Mouse (Mus musculus): Measurements from ENCODE around the gene Adamtsl3. TPM values are rescaled to one million over a fixed set of nuclear protein-coding genes. Genes with fewer than 3 reads are reported as not detected.

Gene Adamtsl3
- polyA plus RNA-seq, 1 experiment from 2014 or later: 1.3 TPM

DNA sequence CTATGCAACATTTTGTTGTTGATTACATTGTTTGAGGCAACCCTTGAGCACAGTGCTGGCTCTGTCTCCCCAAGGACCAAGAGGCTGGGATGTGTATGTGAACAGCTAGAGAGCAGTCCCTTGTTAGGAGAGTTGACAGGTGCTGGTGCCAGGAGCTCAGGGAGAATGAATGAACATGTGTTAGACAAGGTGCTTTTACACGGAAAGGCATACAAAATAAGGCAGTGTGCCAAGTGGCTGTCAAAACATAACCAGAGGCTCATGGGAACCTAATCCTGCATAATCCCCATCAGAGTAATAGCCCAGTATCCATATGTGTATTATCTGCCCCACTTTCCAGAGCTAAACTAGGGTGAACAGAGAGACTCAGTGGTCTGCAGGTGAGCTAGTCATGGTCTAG is 1.5 kb upstream of the Adamtsl3 start:
- H3K4me2 ChIP-seq: no peak overlapping the region
- H3K36me3 ChIP-seq: no peaks in the 10 kb centered on the region
- H3K27ac ChIP-seq: no peak overlapping the region
- H3K27me3 ChIP-seq (replicated peaks): peaks cover 45% of the 10 kb centered on the region
- WGBS: 23% methylated on average over 1 of the region's 1 CpGs
- H3K4me3 ChIP-seq (replicated peaks): no peak overlapping the region
- ATAC-seq (ENCODE audit: insufficient read depth, low FRiP score, low read depth): no peak
- H3K4me1 ChIP-seq: peaks cover 16% of the 10 kb centered on the region
- no peak overlapping the region for H3K9ac ChIP-seq
- H3K9me3 ChIP-seq: no peaks in the 10 kb centered on the region

GRCm38 (mm10) chr7:82336132-82336531 is 638 bp downstream of the Adamtsl3 start:
- ATAC-seq (ENCODE audit: insufficient read depth, low FRiP score, low read depth): no peak; the same call in 1 of the 2 replicates

GRCm38 (mm10) chr7:82338121-82338520 is 2.6 kb downstream of the Adamtsl3 start:
- no peak overlapping the region for H3K27ac ChIP-seq
- peak; percentile 28; the same call in 1 of the 2 replicates for ATAC-seq (ENCODE audit: insufficient read depth, low FRiP score, low read depth)
- H3K4me1 ChIP-seq: peaks cover 18% of the 10 kb centered on the region
- H3K4me3 ChIP-seq (replicated peaks): no peak overlapping the region
- 50% methylated on average over 9 of the region's 9 CpGs for WGBS
- no peaks in the 10 kb centered on the region for H3K36me3 ChIP-seq
- peaks cover 53% of the 10 kb centered on the region for H3K27me3 ChIP-seq (replicated peaks)
- no peak overlapping the region for H3K9ac ChIP-seq
- no peak overlapping the region for H3K4me2 ChIP-seq
- no peaks in the 10 kb centered on the region for H3K9me3 ChIP-seq

More at GRCm38 (mm10) chr7:82336132-82336531, 638 bp downstream of the Adamtsl3 start:
- Histone ChIP-seq H3K9me3 (no peaks in the 10 kb centered on the region), H3K4me3 (replicated peaks) (peak overlapping the region; percentile 50), H3K4me2 (peak overlapping the region; percentile 93), H3K27ac (no peak overlapping the region), H3K36me3 (no peaks in the 10 kb centered on the region), H3K27me3 (replicated peaks) (peaks cover 47% of the 10 kb centered on the region), H3K9ac (no peak overlapping the region), H3K4me1 (peaks cover 16% of the 10 kb centered on the region)
- under 1% methylated on average over 34 of the region's 34 CpGs for WGBS

DNA sequence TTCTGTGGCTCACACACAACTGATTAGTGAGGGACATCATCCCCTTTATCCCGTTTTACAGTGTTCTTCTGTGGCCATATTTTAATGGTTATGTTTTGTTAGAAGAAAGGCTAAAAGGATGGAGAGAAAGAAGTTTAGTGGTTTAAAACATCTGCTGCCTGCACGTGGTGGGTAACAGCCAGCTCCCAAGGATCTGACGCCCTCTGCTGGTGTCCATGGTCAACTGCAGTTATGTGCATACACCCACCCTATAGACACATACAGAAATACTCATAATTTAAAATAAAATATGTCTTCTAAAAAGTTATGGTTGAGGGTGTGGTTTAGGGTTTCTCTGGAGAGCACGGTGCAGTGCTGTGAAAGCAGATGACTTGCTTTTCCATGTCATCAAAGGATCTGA is 3.0 kb downstream of the Adamtsl3 start:
- peaks cover 52% of the 10 kb centered on the region for H3K27me3 ChIP-seq (replicated peaks)
- H3K9ac ChIP-seq: no peak overlapping the region
- no peak overlapping the region for H3K4me2 ChIP-seq
- no peak overlapping the region for H3K4me3 ChIP-seq (replicated peaks)
- no peak overlapping the region for H3K27ac ChIP-seq
- H3K4me1 ChIP-seq: peaks cover 18% of the 10 kb centered on the region
- H3K9me3 ChIP-seq: no peaks in the 10 kb centered on the region
- H3K36me3 ChIP-seq: no peaks in the 10 kb centered on the region
- no peak for ATAC-seq (ENCODE audit: insufficient read depth, low FRiP score, low read depth)
- WGBS: 67% methylated on average over 4 of the region's 4 CpGs

DNA sequence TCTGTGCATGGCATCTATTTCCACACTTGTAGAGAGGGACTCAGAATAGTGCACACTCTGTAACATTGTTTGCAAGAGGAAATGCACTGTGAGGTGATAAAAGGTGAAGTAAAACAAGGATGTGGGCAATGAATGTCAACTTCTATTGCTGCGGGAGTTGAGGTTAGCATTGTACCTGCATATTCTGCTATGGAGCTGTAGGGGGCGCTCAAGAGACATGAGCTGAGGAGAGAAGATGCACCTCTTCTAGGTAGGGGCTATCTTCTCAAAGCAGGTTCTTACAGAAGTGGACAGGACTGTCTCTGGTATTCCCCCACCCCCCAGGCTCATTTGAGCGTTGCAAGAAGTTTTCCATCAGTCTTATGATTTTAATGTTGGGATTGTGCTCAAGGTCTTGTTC is 3.7 kb downstream of the Adamtsl3 start:
- H3K4me2 ChIP-seq: no peak overlapping the region
- no peak overlapping the region for H3K4me3 ChIP-seq (replicated peaks)
- H3K9me3 ChIP-seq: no peaks in the 10 kb centered on the region
- ATAC-seq (ENCODE audit: insufficient read depth, low FRiP score, low read depth): no peak
- H3K9ac ChIP-seq: no peak overlapping the region
- peaks cover 18% of the 10 kb centered on the region for H3K4me1 ChIP-seq
- no peak overlapping the region for H3K27ac ChIP-seq
- H3K36me3 ChIP-seq: no peaks in the 10 kb centered on the region
- WGBS: 53% methylated on average over 3 of the region's 3 CpGs
- peaks cover 46% of the 10 kb centered on the region for H3K27me3 ChIP-seq (replicated peaks)

DNA sequence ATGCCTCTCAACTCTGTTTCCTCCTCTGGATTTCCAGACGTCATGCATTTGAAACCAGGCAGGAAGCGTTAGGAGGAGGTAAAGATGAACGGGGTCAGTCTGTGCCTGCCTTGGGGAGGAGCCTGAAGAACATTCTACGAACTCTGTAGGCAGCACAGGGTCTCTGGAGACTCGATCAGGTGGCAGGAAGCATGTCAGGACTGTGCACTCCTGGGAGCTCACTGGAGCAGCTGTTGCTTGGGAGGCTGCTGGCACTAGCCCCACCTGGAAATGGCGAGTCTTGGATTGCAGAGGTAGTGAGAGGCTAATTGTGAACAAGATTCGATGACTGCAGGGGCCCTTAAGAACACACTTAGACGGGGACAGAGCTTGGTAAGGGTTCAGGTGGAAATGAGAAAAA is 6.0 kb downstream of the Adamtsl3 start:
- Histone ChIP-seq H3K4me1 (0 out of 2 replicates have a peak, but pooled peaks cover 5% of the 10 kb centered on the region), H3K27me3 (replicated peaks) (peaks cover 23% of the 10 kb centered on the region), H3K4me3 (replicated peaks) (no peak overlapping the region), H3K9me3 (no peaks in the 10 kb centered on the region), H3K4me2 (no peak overlapping the region), H3K36me3 (no peaks in the 10 kb centered on the region), H3K27ac (no peak overlapping the region), H3K9ac (no peak overlapping the region)
- no peak for ATAC-seq (ENCODE audit: insufficient read depth, low FRiP score, low read depth)
- WGBS: 39% methylated on average over 8 of the region's 8 CpGs

DNA sequence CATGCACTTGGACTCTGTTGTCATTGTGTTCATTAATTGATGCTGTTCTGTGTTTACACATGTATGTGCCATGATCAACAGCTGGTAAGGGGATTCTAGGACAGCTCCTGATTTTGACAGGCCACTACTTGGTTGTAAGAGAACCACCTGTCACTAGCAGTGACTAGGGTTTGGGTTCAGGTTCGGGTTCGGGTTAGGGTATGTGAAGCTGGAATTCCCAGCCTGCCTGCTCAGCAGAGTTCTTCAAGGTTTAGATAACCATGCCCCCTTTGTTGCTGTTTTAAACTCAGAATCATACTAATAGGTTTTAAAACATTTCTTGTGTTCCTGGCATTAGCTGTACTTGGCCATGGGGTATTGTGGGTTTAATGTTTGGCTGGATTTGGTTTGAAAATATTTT is 11.2 kb downstream of the Adamtsl3 start:
- H3K36me3 ChIP-seq: no peaks in the 10 kb centered on the region
- H3K4me1 ChIP-seq: no peaks in the 10 kb centered on the region
- no peak overlapping the region for H3K27ac ChIP-seq
- no peak overlapping the region for H3K4me3 ChIP-seq (replicated peaks)
- H3K27me3 ChIP-seq (replicated peaks): no peaks in the 10 kb centered on the region
- no peaks in the 10 kb centered on the region for H3K9me3 ChIP-seq
- H3K4me2 ChIP-seq: no peak overlapping the region
- H3K9ac ChIP-seq: no peak overlapping the region
- no peak for ATAC-seq (ENCODE audit: insufficient read depth, low FRiP score, low read depth)
- 64% methylated on average over 2 of the region's 2 CpGs for WGBS

- WGBS: 44% methylated on average over 7 of the region's 7 CpGs
- no peak for ATAC-seq (ENCODE audit: insufficient read depth, low FRiP score, low read depth)
Observed at GRCm38 (mm10) chr7:82349796-82350195, 14.3 kb downstream of the Adamtsl3 start.

GRCm38 (mm10) chr7:82350421-82350820 is 14.9 kb downstream of the Adamtsl3 start:
- WGBS: 74% methylated on average over 3 of the region's 3 CpGs
- Histone ChIP-seq H3K27me3 (replicated peaks) (no peaks in the 10 kb centered on the region), H3K9ac (no peak overlapping the region), H3K4me1 (no peaks in the 10 kb centered on the region), H3K27ac (no peak overlapping the region), H3K4me2 (no peak overlapping the region), H3K9me3 (no peaks in the 10 kb centered on the region), H3K4me3 (replicated peaks) (no peak overlapping the region), H3K36me3 (no peaks in the 10 kb centered on the region)
- no peak for ATAC-seq (ENCODE audit: insufficient read depth, low FRiP score, low read depth)

More at GRCm38 (mm10) chr7:82349796-82350195, 14.3 kb downstream of the Adamtsl3 start:
- Histone ChIP-seq H3K27me3 (replicated peaks) (no peaks in the 10 kb centered on the region), H3K4me2 (no peak overlapping the region), H3K4me3 (replicated peaks) (no peak overlapping the region), H3K4me1 (no peaks in the 10 kb centered on the region), H3K9ac (no peak overlapping the region), H3K36me3 (no peaks in the 10 kb centered on the region), H3K27ac (no peak overlapping the region), H3K9me3 (no peaks in the 10 kb centered on the region)

- 0 out of 2 replicates have a peak, but pooled peaks cover 3% of the 10 kb centered on the region for H3K4me1 ChIP-seq
Observed at GRCm38 (mm10) chr7:82359146-82359545, 23.7 kb downstream of the Adamtsl3 start.

DNA sequence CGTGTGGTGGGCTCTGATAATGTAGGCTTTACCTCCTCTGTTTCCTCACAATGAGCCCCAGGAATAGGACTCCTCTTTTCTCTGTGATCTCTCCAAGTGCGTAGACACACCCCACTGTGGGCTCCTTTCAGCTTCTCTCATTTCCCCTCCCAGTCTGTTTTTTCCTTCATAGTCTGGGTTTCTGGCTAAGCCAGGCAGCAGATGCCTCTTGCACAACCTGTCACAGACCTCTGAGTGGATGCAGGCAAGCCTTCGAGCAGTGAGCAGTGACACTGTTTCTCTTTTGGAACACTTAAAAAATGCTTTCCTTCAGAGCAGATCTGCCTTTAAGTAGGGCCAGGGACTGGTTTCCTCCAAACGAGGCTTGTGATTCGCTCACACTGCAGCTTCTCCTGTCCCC is 24.2 kb downstream of the Adamtsl3 start:
- Histone ChIP-seq H3K4me2 (no peak overlapping the region), H3K9me3 (no peaks in the 10 kb centered on the region), H3K36me3 (no peaks in the 10 kb centered on the region), H3K27ac (no peak overlapping the region), H3K4me3 (replicated peaks) (no peak overlapping the region), H3K27me3 (replicated peaks) (no peaks in the 10 kb centered on the region), H3K9ac (no peak overlapping the region), H3K4me1 (0 out of 2 replicates have a peak, but pooled peaks cover 3% of the 10 kb centered on the region)
- ATAC-seq (ENCODE audit: insufficient read depth, low FRiP score, low read depth): no peak
- WGBS: 56% methylated on average over 5 of the region's 5 CpGs

More at GRCm38 (mm10) chr7:82359146-82359545, 23.7 kb downstream of the Adamtsl3 start:
- Histone ChIP-seq H3K9ac (no peak overlapping the region), H3K4me2 (no peak overlapping the region), H3K27me3 (replicated peaks) (no peaks in the 10 kb centered on the region), H3K36me3 (no peaks in the 10 kb centered on the region), H3K4me3 (replicated peaks) (no peak overlapping the region), H3K9me3 (no peaks in the 10 kb centered on the region), H3K27ac (no peak overlapping the region)
- WGBS: 75% methylated on average over 5 of the region's 5 CpGs
- no peak for ATAC-seq (ENCODE audit: insufficient read depth, low FRiP score, low read depth)

GRCm38 (mm10) chr7:82360186-82360585 is 24.7 kb downstream of the Adamtsl3 start:
- 82% methylated on average over 4 of the region's 4 CpGs for WGBS
- Histone ChIP-seq H3K4me3 (replicated peaks) (no peak overlapping the region), H3K4me1 (0 out of 2 replicates have a peak, but pooled peaks cover 3% of the 10 kb centered on the region), H3K9me3 (no peaks in the 10 kb centered on the region), H3K27ac (no peak overlapping the region), H3K4me2 (no peak overlapping the region), H3K36me3 (no peaks in the 10 kb centered on the region), H3K27me3 (replicated peaks) (no peaks in the 10 kb centered on the region), H3K9ac (no peak overlapping the region)
- no peak for ATAC-seq (ENCODE audit: insufficient read depth, low FRiP score, low read depth)

GRCm38 (mm10) chr7:82361127-82361526 is 25.6 kb downstream of the Adamtsl3 start:
- Histone ChIP-seq H3K4me3 (replicated peaks) (no peak overlapping the region), H3K9me3 (no peaks in the 10 kb centered on the region), H3K4me2 (no peak overlapping the region), H3K27me3 (replicated peaks) (no peaks in the 10 kb centered on the region), H3K27ac (no peak overlapping the region), H3K4me1 (0 out of 2 replicates have a peak, but pooled peaks cover 3% of the 10 kb centered on the region), H3K36me3 (no peaks in the 10 kb centered on the region), H3K9ac (no peak overlapping the region)
- ATAC-seq (ENCODE audit: insufficient read depth, low FRiP score, low read depth): no peak
- 82% methylated on average over 5 of the region's 5 CpGs for WGBS

Measured in stomach, embryonic 15.5 days (tissue).